Mouse (Mus musculus) left cerebral cortex, postnatal 25 days (tissue): ENCODE results near the gene Usp29. TPM values are rescaled to one million over a fixed set of nuclear protein-coding genes. Genes with fewer than 3 reads are reported as not detected.

Experiments used
- DNase-seq, 2 experiments: peaks; one replicate each; pipeline ENCODE4 v3.0.0; 2022; ENCODE audit warnings: low spot score in 2 of 2, mixed read lengths in 1 of 2
- intact Hi-C: fragments of 180-260 bp; cut with DNase I; formaldehyde crosslinking; loops from one replicate; pipeline ENCODE4 v1.15.1; 2025
- total RNA-seq, 2 experiments: library from RNA; stranded (reverse); gene quantifications; 2 replicates each; pipeline ENCODE4 v1.2.3; 2021

The Usp29 gene
- 10 to 100 TPM; 41.2 to 43.8 TPM for total RNA-seq

GRCm38 (mm10) chr7:6730241-6730640 lies at the start of gene Usp29, which contains the start of gene Peg3:
Gene Usp29, plus strand, starts transcription at chr7:6730578.
Gene Peg3, minus strand, starts transcription at chr7:6730431.
- DNase-seq = peak; percentile 79 to 96
- intact Hi-C loops = loop anchor here (1.0 kb wide), 1 partner anchor 46 kb away; no protein-coding TSS in a partner anchor

GRCm38 (mm10) chr7:6685511-6685910 lies 44.9 kb upstream of the Usp29 start:
- intact Hi-C loops = no loop called here
- DNase-seq = no peak

GRCm38 (mm10) chr7:6696241-6697045 lies 33.9 kb upstream of the Usp29 start, which contains the start of gene Zim1:
Gene Zim1, minus strand, starts transcription at chr7:6696450.
- intact Hi-C loops = loop anchor here (10.0 kb wide), 1 partner anchor 332 kb away; the partner anchor contains the start of gene Zfp78
- DNase-seq = peak; percentile 91 to 95

GRCm38 (mm10) chr7:6699230-6699629 lies 31.1 kb upstream of the Usp29 start:
- intact Hi-C loops = loop anchor here (10.0 kb wide), 1 partner anchor 334 kb away; the partner anchor contains the start of gene Zfp78
- DNase-seq = no peak

GRCm38 (mm10) chr7:6707416-6708015 lies 22.9 kb upstream of the Usp29 start:
- intact Hi-C loops = no loop called here
- no peak for DNase-seq

GRCm38 (mm10) chr7:6708451-6709180 lies 21.8 kb upstream of the Usp29 start:
- DNase-seq = no peak
- intact Hi-C loops = no loop called here

GRCm38 (mm10) chr7:6709396-6709795 lies 21.0 kb upstream of the Usp29 start:
- no peak for DNase-seq
- intact Hi-C loops = no loop called here

- intact Hi-C loops = loop anchor here (1.0 to 2.0 kb wide), 2 partner anchors 191 to 293 kb away; no protein-coding TSS in a partner anchor
- peak; percentile 85 to 96 for DNase-seq
Measured at GRCm38 (mm10) chr7:6727351-6728121, 2.8 kb upstream of the Usp29 start.

GRCm38 (mm10) chr7:6728263-6728931 lies 2.0 kb upstream of the Usp29 start:
- peak; percentile 89 to 98 for DNase-seq
- intact Hi-C loops = loop anchor here (2.0 kb wide), 1 partner anchor 190 kb away; no protein-coding TSS in a partner anchor

GRCm38 (mm10) chr7:6729061-6729817 lies 1.1 kb upstream of the Usp29 start:
- DNase-seq = peak; percentile 89 to 97

GRCm38 (mm10) chr7:6730801-6731200 lies 423 bp downstream of the Usp29 start:
- DNase-seq = peak; percentile 16 to 23
- intact Hi-C loops = loop anchor here (1.0 kb wide), 1 partner anchor 46 kb away; no protein-coding TSS in a partner anchor

More at GRCm38 (mm10) chr7:6729061-6729817, 1.1 kb upstream of the Usp29 start:
- intact Hi-C loops = loop anchor here (2.0 kb wide), 1 partner anchor 190 kb away; no protein-coding TSS in a partner anchor

GRCm38 (mm10) chr7:6731373-6731772 lies 995 bp downstream of the Usp29 start:
- intact Hi-C loops = no loop called here
- DNase-seq = no peak

- intact Hi-C loops = no loop called here
- DNase-seq = no peak
Measured at GRCm38 (mm10) chr7:6731930-6732329, 1.6 kb downstream of the Usp29 start.

GRCm38 (mm10) chr7:6736060-6736459 lies 5.7 kb downstream of the Usp29 start:
- no peak for DNase-seq
- intact Hi-C loops = no loop called here

- intact Hi-C loops = no loop called here
- no peak for DNase-seq
Measured at GRCm38 (mm10) chr7:6744281-6744904, 14.0 kb downstream of the Usp29 start.

- no peak for DNase-seq
- intact Hi-C loops = no loop called here
Measured at GRCm38 (mm10) chr7:6749196-6749595, 18.8 kb downstream of the Usp29 start.

- no peak for DNase-seq
- intact Hi-C loops = no loop called here
Measured at GRCm38 (mm10) chr7:6753440-6753839, 23.1 kb downstream of the Usp29 start.
